Mouse (Mus musculus) heart, postnatal 0 days (tissue): ENCODE results near the gene Cdc42se1. TPM values are rescaled to one million over a fixed set of nuclear protein-coding genes. Genes with fewer than 3 reads are reported as not detected.

ENCODE experiments used
- ATAC-seq: fragments of 200-750 bp; cut with Nextera tagmentation; 2 replicates; pipeline ENCODE4 v1.8.0; 2017; ENCODE audit warnings: low read depth, moderate number of reproducible peaks, moderate library complexity; ENCODE audit not compliant: insufficient read depth
- DNase-seq: peaks from one replicate; pipeline ENCODE4 v3.0.0-alpha.2; 2016; ENCODE audit warnings: low spot score
- H3K27ac ChIP-seq: fragments of 300-500 bp; sonication (generic); 2 replicates; pipeline ENCODE4 v1.5.1; 2014; ENCODE audit warnings: low read depth, mild to moderate bottlenecking
- H3K27me3 ChIP-seq: fragments of 300-500 bp; sonication (generic); 2 replicates; pipeline ENCODE4 v1.6.1; 2014; ENCODE audit warnings: low read length, mixed read lengths; ENCODE audit not compliant: control insufficient read depth, insufficient read depth
- H3K36me3 ChIP-seq: fragments of 300-500 bp; sonication (generic); replicated peaks from 2 replicates; pipeline ENCODE4 v1.6.1; 2014; ENCODE audit warnings: low read length, mixed read lengths; ENCODE audit not compliant: control insufficient read depth, insufficient read depth
- H3K4me1 ChIP-seq: fragments of 300-500 bp; sonication (generic); 2 replicates; pipeline ENCODE4 v1.6.1; 2014; ENCODE audit warnings: antibody characterized with exemption; ENCODE audit not compliant: control insufficient read depth, insufficient read depth
- H3K4me2 ChIP-seq: fragments of 300-500 bp; sonication (generic); 2 replicates; pipeline ENCODE4 v1.6.1; 2014; ENCODE audit warnings: low read depth, mild to moderate bottlenecking, low read length, moderate library complexity
- H3K4me3 ChIP-seq: fragments of 300-500 bp; sonication (generic); 2 replicates; pipeline ENCODE4 v1.5.1; 2014; ENCODE audit warnings: low read depth, low read length
- H3K9ac ChIP-seq: fragments of 300-500 bp; sonication (generic); replicated peaks from 2 replicates; pipeline ENCODE4 v1.6.1; 2014; ENCODE audit warnings: low read depth, low read length, mixed read lengths
- H3K9me3 ChIP-seq: fragments of 300-500 bp; sonication (generic); replicated peaks from 2 replicates; pipeline ENCODE4 v1.6.1; 2016; ENCODE audit warnings: low read length; ENCODE audit not compliant: control insufficient read depth
- CTCF ChIP-seq: IDR thresholded peaks from 2 replicates; pipeline ENCODE4 v1.5.1; 2016; ENCODE audit warnings: antibody characterized with exemption, control low read depth, low read depth
- EP300 ChIP-seq: IDR thresholded peaks from 2 replicates; pipeline ENCODE4 v1.6.1; 2016; ENCODE audit warnings: antibody characterized with exemption, low read depth
- WGBS: fragments of 180-500 bp; shearing (Covaris S2); extraction: QIAGEN DNeasy Blood & Tissue Kit; methylation state at CpG from one replicate; pipeline ENCODE4 v1.1.7; 2014; 5-methylcytosine and 5-hydroxymethylcytosine counted together
- polyA plus RNA-seq: library from polyadenylated mRNA; unstranded; fragments of >200 nt; fragmentation: Nextera tagmentation; extraction: Ambion mirVana; gene quantifications from 2 replicates; pipeline ENCODE4 v1.2.1, GENCODE M21; 2015
- total RNA-seq: library from RNA; depleted of rRNA; stranded (reverse); fragments of >200 nt; gene quantifications from 2 replicates; pipeline ENCODE4 v1.2.3, GENCODE M21; 2014; ENCODE audit warnings: low replicate concordance

The Cdc42se1 gene
- total and polyA plus RNA-seq, 2 experiments from 2014 or later = 33.6 to 78.2 TPM

DNA sequence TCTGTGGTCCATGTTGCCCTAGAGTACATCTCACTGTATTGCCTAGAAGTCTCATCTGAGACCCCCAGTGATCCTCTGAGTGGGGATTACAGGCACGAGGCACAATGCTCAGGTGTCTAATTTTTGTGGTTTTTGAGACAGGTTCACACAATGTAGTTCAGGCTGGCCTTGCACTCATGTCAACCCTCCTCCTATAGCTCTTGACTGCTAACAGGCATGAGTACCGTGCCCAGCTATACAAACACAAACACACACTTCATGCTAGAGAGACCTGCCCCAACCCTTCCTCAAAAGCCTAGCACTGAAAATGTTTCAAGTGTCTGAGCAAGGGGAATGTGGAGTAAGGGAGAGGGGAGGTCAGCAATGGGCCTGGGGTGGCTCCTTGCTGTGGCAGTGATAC lies 42.4 kb upstream of the Cdc42se1 start:
- Histone ChIP-seq H3K4me2 (no peak overlapping the region), H3K4me3 (no peak overlapping the region), H3K27me3 (no peaks in the 10 kb centered on the region), H3K27ac (no peak overlapping the region), H3K36me3 (peaks cover 69% of the 10 kb centered on the region), H3K9me3 (no peaks in the 10 kb centered on the region), H3K4me1 (no peaks in the 10 kb centered on the region), H3K9ac (no peak overlapping the region)
- TF ChIP-seq CTCF = no peak
- no peak for TF ChIP-seq EP300
- ATAC-seq (no peak), DNase-seq (no peak)
- WGBS = 93% methylated on average over 2 of the region's 2 CpGs

DNA sequence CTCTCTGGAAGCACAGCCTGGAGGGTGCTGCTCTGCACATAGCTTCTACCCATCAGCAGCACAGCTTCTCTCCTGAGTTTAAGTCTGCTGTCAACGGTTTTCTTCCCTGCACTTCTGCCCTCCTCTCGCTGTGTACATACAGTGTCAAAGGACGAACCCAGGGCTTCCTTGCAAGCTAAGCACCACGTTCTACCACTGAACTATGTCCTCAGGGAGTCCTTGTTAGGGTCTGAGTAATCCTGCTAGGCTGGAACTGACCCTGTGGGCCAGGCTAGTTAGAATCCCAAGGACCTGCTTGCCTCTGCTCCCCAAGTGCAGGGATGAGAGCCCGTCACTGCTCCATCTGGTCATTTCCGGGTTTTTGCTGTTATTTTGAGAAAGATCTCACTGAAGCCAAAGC lies 41.6 kb upstream of the Cdc42se1 start:
- WGBS = 85% methylated on average over 6 of the region's 6 CpGs
- peaks cover 76% of the 10 kb centered on the region for H3K36me3 ChIP-seq

DNA sequence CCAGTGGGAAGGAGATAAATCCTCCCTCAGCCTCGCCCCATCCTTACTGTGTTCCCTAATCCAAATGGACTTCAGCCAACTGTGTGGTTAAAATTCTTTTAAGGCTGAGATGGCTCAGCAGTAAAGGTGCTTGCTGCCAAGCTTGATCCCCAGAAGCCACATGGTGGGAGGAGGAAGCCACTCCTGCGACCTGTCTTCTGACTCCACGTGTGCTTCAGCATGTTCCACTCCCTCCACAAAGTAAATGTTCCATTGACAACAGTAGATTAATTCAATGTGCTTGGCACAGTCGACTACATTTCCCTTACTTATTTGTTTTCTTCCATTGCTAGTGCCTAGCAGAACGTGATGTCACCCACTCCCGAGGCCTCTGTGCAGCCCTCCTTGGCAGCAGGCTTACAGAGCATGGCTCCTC lies 33.8 kb upstream of the Cdc42se1 start:
- Histone ChIP-seq H3K4me1 (no peaks in the 10 kb centered on the region), H3K4me2 (no peak overlapping the region), H3K9ac (no peak overlapping the region), H3K36me3 (peaks cover 75% of the 10 kb centered on the region), H3K27me3 (no peaks in the 10 kb centered on the region), H3K9me3 (no peaks in the 10 kb centered on the region), H3K4me3 (no peak overlapping the region), H3K27ac (no peak overlapping the region)
- TF ChIP-seq CTCF = no peak
- TF ChIP-seq EP300 = no peak
- WGBS = 66% methylated on average over 6 of the region's 6 CpGs
- DNase-seq (no peak), ATAC-seq (no peak)

More for the DNA sequence above, 41.6 kb upstream of the Cdc42se1 start:
- H3K4me1 ChIP-seq = no peaks in the 10 kb centered on the region
- ATAC-seq (no peak), DNase-seq (no peak)
- H3K4me3 ChIP-seq = no peak overlapping the region
- no peak overlapping the region for H3K9ac ChIP-seq
- TF ChIP-seq CTCF (no peak), EP300 (no peak)
- no peaks in the 10 kb centered on the region for H3K9me3 ChIP-seq
- no peaks in the 10 kb centered on the region for H3K27me3 ChIP-seq
- no peak overlapping the region for H3K27ac ChIP-seq
- H3K4me2 ChIP-seq = no peak overlapping the region

DNA sequence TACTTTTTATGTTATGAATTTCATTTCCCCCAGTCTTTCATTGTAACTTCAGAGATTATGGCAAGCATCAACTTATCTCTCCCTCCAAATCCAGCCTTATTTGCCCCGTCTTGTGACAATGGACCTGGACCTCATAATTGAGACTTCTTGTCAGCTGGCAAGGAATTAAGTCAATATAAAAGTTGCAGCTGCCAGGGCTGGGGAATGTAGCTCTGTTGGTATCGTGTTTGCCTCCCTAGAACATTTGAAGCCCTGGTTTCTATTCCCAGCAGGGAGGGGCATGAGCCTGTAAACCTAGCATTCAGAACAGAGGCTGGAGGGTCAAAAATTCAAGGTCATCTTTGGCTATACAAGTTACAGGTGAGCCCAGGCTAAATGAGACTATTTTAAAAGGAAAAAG lies 32.8 kb upstream of the Cdc42se1 start:
- 84% methylated on average over 2 of the region's 2 CpGs for WGBS
- Histone ChIP-seq H3K4me1 (no peaks in the 10 kb centered on the region), H3K4me2 (no peak overlapping the region), H3K27me3 (no peaks in the 10 kb centered on the region), H3K9ac (no peak overlapping the region), H3K36me3 (peaks cover 77% of the 10 kb centered on the region), H3K4me3 (no peak overlapping the region), H3K9me3 (no peaks in the 10 kb centered on the region), H3K27ac (no peak overlapping the region)
- DNase-seq (no peak), ATAC-seq (no peak)
- TF ChIP-seq CTCF (no peak), EP300 (no peak)

DNA sequence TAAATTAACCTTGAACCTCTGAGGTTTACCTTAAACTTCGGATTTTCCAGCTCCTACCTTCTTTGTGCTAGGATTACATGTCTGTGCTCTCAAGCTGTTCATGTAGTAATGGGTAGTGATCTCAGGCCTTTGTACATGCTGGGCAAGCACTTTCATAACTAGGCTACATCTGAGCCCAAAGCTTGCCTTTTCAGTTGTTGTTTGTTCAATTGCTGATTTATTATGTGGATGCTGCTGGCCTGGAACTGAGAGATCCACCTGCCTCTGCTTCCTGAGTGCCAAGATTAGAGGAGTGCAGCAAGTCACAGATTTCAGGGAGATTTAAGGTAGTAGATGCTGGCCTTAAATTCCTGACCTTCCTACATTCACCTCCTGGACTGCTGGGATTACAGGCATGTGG lies 29.4 kb upstream of the Cdc42se1 start:
- Histone ChIP-seq H3K4me3 (no peak overlapping the region), H3K9ac (no peak overlapping the region), H3K4me2 (no peak overlapping the region), H3K36me3 (peaks cover 91% of the 10 kb centered on the region), H3K4me1 (no peaks in the 10 kb centered on the region), H3K27me3 (no peaks in the 10 kb centered on the region), H3K9me3 (no peaks in the 10 kb centered on the region), H3K27ac (no peak overlapping the region)
- WGBS = 65% methylated on average over 1 of the region's 1 CpGs
- TF ChIP-seq EP300 (no peak), CTCF (no peak)
- ATAC-seq (no peak), DNase-seq (no peak)

DNA sequence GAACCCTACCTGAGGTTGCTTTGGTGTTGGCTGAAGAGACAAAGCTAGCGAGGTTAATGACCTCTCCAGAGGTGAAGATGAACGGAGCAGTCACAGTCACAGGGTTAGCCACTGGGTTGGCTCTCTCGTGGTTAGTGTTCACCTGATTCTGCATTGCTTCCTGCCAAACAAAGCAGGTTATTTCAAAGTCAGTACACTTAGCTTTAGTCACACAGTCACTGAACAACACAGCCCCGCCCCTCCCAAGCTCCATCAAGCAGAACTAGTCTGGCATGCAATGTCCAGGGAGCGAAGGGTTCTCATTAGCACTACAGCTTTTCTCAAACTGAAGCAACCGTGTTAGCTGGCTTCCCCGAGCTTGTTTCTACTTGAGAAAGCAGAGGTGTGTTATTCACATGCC lies 28.4 kb upstream of the Cdc42se1 start:
- H3K27me3 ChIP-seq = no peaks in the 10 kb centered on the region
- no peak overlapping the region for H3K9ac ChIP-seq
- H3K9me3 ChIP-seq = no peaks in the 10 kb centered on the region
- H3K4me2 ChIP-seq = no peak overlapping the region
- TF ChIP-seq CTCF (no peak), EP300 (no peak)
- no peak overlapping the region for H3K27ac ChIP-seq
- ATAC-seq (no peak), DNase-seq (no peak)
- H3K36me3 ChIP-seq = peaks cover 93% of the 10 kb centered on the region
- no peak overlapping the region for H3K4me3 ChIP-seq
- whole genome bisulfite sequencing = 88% methylated on average over 7 of the region's 7 CpGs
- no peaks in the 10 kb centered on the region for H3K4me1 ChIP-seq
